Mouse (Mus musculus) bone marrow macrophage, adult 2 months (primary cell): ENCODE data around the gene Ldlrap1.

Source experiments
- CTCF ChIP-seq: IDR thresholded peaks from 2 replicates; pipeline ENCODE4 v1.5.1; 2012; ENCODE audit warnings: low read depth, mild to moderate bottlenecking, low read length, moderate library complexity
- POLR2A ChIP-seq: IDR thresholded peaks from 2 replicates; pipeline ENCODE4 v1.6.1; 2012; ENCODE audit warnings: mild to moderate bottlenecking, low read depth, low read length, borderline replicate concordance

GRCm38 (mm10) chr4:134813406-134814228 lies 45.8 kb upstream of the Ldlrap1 start:
- TF ChIP-seq POLR2A: no peak
- TF ChIP-seq CTCF: no peak
